Mouse (Mus musculus): ENCODE data around the gene Rab5a. TPM values are rescaled to one million over a fixed set of nuclear protein-coding genes. Genes with fewer than 3 reads are reported as not detected.

Rab5a gene
- polyA plus RNA-seq, 1 experiment from 2014 or later = 95.6 TPM

- Histone ChIP-seq H3K27ac (replicated peaks; ENCODE audit: low read depth, low read length) (peak overlapping the region; percentile 95), H3K27me3 (ENCODE audit: control insufficient read depth, insufficient read depth, low read length) (no peaks in the 10 kb centered on the region), H3K9ac (replicated peaks; ENCODE audit: low read length) (peak overlapping the region; percentile 83), H3K4me3 (ENCODE audit: low read depth, low read length) (peak overlapping the region; percentile 69), H3K4me1 (ENCODE audit: control insufficient read depth, insufficient read depth, low read length) (no peaks in the 10 kb centered on the region), H3K9me3 (replicated peaks; ENCODE audit: control insufficient read depth, low read length) (no peaks in the 10 kb centered on the region), H3K4me2 (ENCODE audit: low read depth, low read length) (peak overlapping the region; percentile 59), H3K36me3 (replicated peaks; ENCODE audit: control insufficient read depth, insufficient read depth, low read depth, low read length) (no peaks in the 10 kb centered on the region)
- 9% methylated on average over 15 of the region's 15 CpGs for WGBS
- peak; percentile 4 for DNase-seq (ENCODE audit: low spot score)
- ATAC-seq (replicated peaks; ENCODE audit: insufficient number of reproducible peaks, low FRiP score, low TSS enrichment, low read depth) = no peak
Measured at GRCm38 (mm10) chr17:53478066-53478857, 772 bp upstream of the Rab5a start.

GRCm38 (mm10) chr17:53479604-53480041 lies 589 bp downstream of the Rab5a start:
- peak; percentile 37 for ATAC-seq (replicated peaks; ENCODE audit: insufficient number of reproducible peaks, low FRiP score, low TSS enrichment, low read depth)
- WGBS = under 1% methylated on average over 31 of the region's 33 CpGs
- DNase-seq (ENCODE audit: low spot score) = peak; percentile 51

GRCm38 (mm10) chr17:53480433-53480832 lies 1.4 kb downstream of the Rab5a start:
- ATAC-seq (replicated peaks; ENCODE audit: insufficient number of reproducible peaks, low FRiP score, low TSS enrichment, low read depth) (no peak), DNase-seq (ENCODE audit: low spot score) (no peak)
- no peaks in the 10 kb centered on the region for H3K4me1 ChIP-seq (ENCODE audit: control insufficient read depth, insufficient read depth, low read length)
- no peak overlapping the region for H3K27ac ChIP-seq (replicated peaks; ENCODE audit: low read depth, low read length)
- no peaks in the 10 kb centered on the region for H3K9me3 ChIP-seq (replicated peaks; ENCODE audit: control insufficient read depth, low read length)
- H3K27me3 ChIP-seq (ENCODE audit: control insufficient read depth, insufficient read depth, low read length) = no peaks in the 10 kb centered on the region
- no peaks in the 10 kb centered on the region for H3K36me3 ChIP-seq (replicated peaks; ENCODE audit: control insufficient read depth, insufficient read depth, low read depth, low read length)
- H3K4me2 ChIP-seq (ENCODE audit: low read depth, low read length) = peak overlapping the region; percentile 57
- 64% methylated on average over 7 of the region's 7 CpGs for WGBS
- H3K4me3 ChIP-seq (ENCODE audit: low read depth, low read length) = peak overlapping the region; percentile 69
- peak overlapping the region; percentile 92 for H3K9ac ChIP-seq (replicated peaks; ENCODE audit: low read length)

More at GRCm38 (mm10) chr17:53479604-53480041, 589 bp downstream of the Rab5a start:
- peak overlapping the region; percentile 95 for H3K27ac ChIP-seq (replicated peaks; ENCODE audit: low read depth, low read length)
- peak overlapping the region; percentile 69 for H3K4me3 ChIP-seq (ENCODE audit: low read depth, low read length)
- no peaks in the 10 kb centered on the region for H3K27me3 ChIP-seq (ENCODE audit: control insufficient read depth, insufficient read depth, low read length)
- peak overlapping the region; percentile 57 for H3K4me2 ChIP-seq (ENCODE audit: low read depth, low read length)
- peak overlapping the region; percentile 92 for H3K9ac ChIP-seq (replicated peaks; ENCODE audit: low read length)
- H3K36me3 ChIP-seq (replicated peaks; ENCODE audit: control insufficient read depth, insufficient read depth, low read depth, low read length) = no peaks in the 10 kb centered on the region
- no peaks in the 10 kb centered on the region for H3K4me1 ChIP-seq (ENCODE audit: control insufficient read depth, insufficient read depth, low read length)
- no peaks in the 10 kb centered on the region for H3K9me3 ChIP-seq (replicated peaks; ENCODE audit: control insufficient read depth, low read length)

- Histone ChIP-seq H3K36me3 (replicated peaks; ENCODE audit: control insufficient read depth, insufficient read depth, low read depth, low read length) (peaks cover 2% of the 10 kb centered on the region; the same call in 1 of the 2 replicates), H3K9ac (replicated peaks; ENCODE audit: low read length) (no peak overlapping the region), H3K4me3 (ENCODE audit: low read depth, low read length) (no peak overlapping the region), H3K4me2 (ENCODE audit: low read depth, low read length) (no peak overlapping the region), H3K27ac (replicated peaks; ENCODE audit: low read depth, low read length) (no peak overlapping the region), H3K27me3 (ENCODE audit: control insufficient read depth, insufficient read depth, low read length) (no peaks in the 10 kb centered on the region), H3K4me1 (ENCODE audit: control insufficient read depth, insufficient read depth, low read length) (no peaks in the 10 kb centered on the region), H3K9me3 (replicated peaks; ENCODE audit: control insufficient read depth, low read length) (no peaks in the 10 kb centered on the region)
- DNase-seq (ENCODE audit: low spot score) = no peak
- 95% methylated on average over 4 of the region's 4 CpGs for WGBS
- ATAC-seq (replicated peaks; ENCODE audit: insufficient number of reproducible peaks, low FRiP score, low TSS enrichment, low read depth) = no peak
Measured at GRCm38 (mm10) chr17:53488291-53489006, 9.4 kb downstream of the Rab5a start.

GRCm38 (mm10) chr17:53489007-53489378 lies 10.0 kb downstream of the Rab5a start:
- Histone ChIP-seq H3K4me3 (ENCODE audit: low read depth, low read length) (no peak overlapping the region), H3K4me2 (ENCODE audit: low read depth, low read length) (no peak overlapping the region), H3K9me3 (replicated peaks; ENCODE audit: control insufficient read depth, low read length) (no peaks in the 10 kb centered on the region), H3K27ac (replicated peaks; ENCODE audit: low read depth, low read length) (no peak overlapping the region), H3K9ac (replicated peaks; ENCODE audit: low read length) (no peak overlapping the region), H3K36me3 (replicated peaks; ENCODE audit: control insufficient read depth, insufficient read depth, low read depth, low read length) (peaks cover 4% of the 10 kb centered on the region; the same call in 1 of the 2 replicates), H3K4me1 (ENCODE audit: control insufficient read depth, insufficient read depth, low read length) (no peaks in the 10 kb centered on the region), H3K27me3 (ENCODE audit: control insufficient read depth, insufficient read depth, low read length) (no peaks in the 10 kb centered on the region)
- ATAC-seq (replicated peaks; ENCODE audit: insufficient number of reproducible peaks, low FRiP score, low TSS enrichment, low read depth) = no peak
- DNase-seq (ENCODE audit: low spot score) = no peak
- 93% methylated on average over 1 of the region's 1 CpGs for WGBS

GRCm38 (mm10) chr17:53502966-53503365 lies 23.9 kb downstream of the Rab5a start:
- WGBS = 94% methylated on average over 2 of the region's 2 CpGs

GRCm38 (mm10) chr17:53512311-53512951 lies 33.4 kb downstream of the Rab5a start:
- Histone ChIP-seq H3K27ac (replicated peaks; ENCODE audit: low read depth, low read length) (no peak overlapping the region), H3K36me3 (replicated peaks; ENCODE audit: control insufficient read depth, insufficient read depth, low read depth, low read length) (no peaks in the 10 kb centered on the region), H3K4me3 (ENCODE audit: low read depth, low read length) (no peak overlapping the region), H3K9ac (replicated peaks; ENCODE audit: low read length) (no peak overlapping the region), H3K27me3 (ENCODE audit: control insufficient read depth, insufficient read depth, low read length) (no peaks in the 10 kb centered on the region), H3K4me1 (ENCODE audit: control insufficient read depth, insufficient read depth, low read length) (no peaks in the 10 kb centered on the region), H3K4me2 (ENCODE audit: low read depth, low read length) (no peak overlapping the region), H3K9me3 (replicated peaks; ENCODE audit: control insufficient read depth, low read length) (no peaks in the 10 kb centered on the region)
- peak; percentile 36 for DNase-seq (ENCODE audit: low spot score)
- no peak for ATAC-seq (replicated peaks; ENCODE audit: insufficient number of reproducible peaks, low FRiP score, low TSS enrichment, low read depth)
- WGBS = 89% methylated on average over 2 of the region's 2 CpGs

More at GRCm38 (mm10) chr17:53502966-53503365, 23.9 kb downstream of the Rab5a start:
- Histone ChIP-seq H3K4me2 (ENCODE audit: low read depth, low read length) (no peak overlapping the region), H3K4me1 (ENCODE audit: control insufficient read depth, insufficient read depth, low read length) (no peaks in the 10 kb centered on the region), H3K9me3 (replicated peaks; ENCODE audit: control insufficient read depth, low read length) (no peaks in the 10 kb centered on the region), H3K27me3 (ENCODE audit: control insufficient read depth, insufficient read depth, low read length) (no peaks in the 10 kb centered on the region), H3K27ac (replicated peaks; ENCODE audit: low read depth, low read length) (no peak overlapping the region), H3K4me3 (ENCODE audit: low read depth, low read length) (no peak overlapping the region), H3K9ac (replicated peaks; ENCODE audit: low read length) (no peak overlapping the region), H3K36me3 (replicated peaks; ENCODE audit: control insufficient read depth, insufficient read depth, low read depth, low read length) (peaks cover 2% of the 10 kb centered on the region; the same call in 1 of the 2 replicates)
- DNase-seq (ENCODE audit: low spot score) = no peak
- ATAC-seq (replicated peaks; ENCODE audit: insufficient number of reproducible peaks, low FRiP score, low TSS enrichment, low read depth) = no peak

All from embryonic facial prominence, embryonic 11.5 days (tissue).